Mouse (Mus musculus) erythroblast, embryonic 14.5 days (primary cell): ENCODE results near the gene Inf2. TPM values are rescaled to one million over a fixed set of nuclear protein-coding genes. Genes with fewer than 3 reads are reported as not detected.

Source experiments
- H3K27me3 ChIP-seq: 2 replicates; pipeline ENCODE4 v1.6.1; 2012; ENCODE audit warnings: inconsistent platforms; ENCODE audit not compliant: control insufficient read depth
- H3K36me3 ChIP-seq: 2 replicates; pipeline ENCODE4 v1.6.1; 2012; ENCODE audit warnings: mild to moderate bottlenecking, inconsistent platforms; ENCODE audit not compliant: control insufficient read depth
- H3K4me1 ChIP-seq: 2 replicates; pipeline ENCODE4 v1.6.1; 2012; ENCODE audit warnings: inconsistent platforms; ENCODE audit not compliant: control insufficient read depth
- H3K4me3 ChIP-seq: replicated peaks from 2 replicates; pipeline ENCODE3; 2012; ENCODE audit warnings: moderate library complexity, mild to moderate bottlenecking, inconsistent platforms
- H3K9me3 ChIP-seq: 2 replicates; pipeline ENCODE4 v1.6.1; 2012; ENCODE audit warnings: low read length, inconsistent platforms, mixed read lengths; ENCODE audit not compliant: control insufficient read depth
- GATA1 ChIP-seq: IDR thresholded peaks from 2 replicates; pipeline ENCODE4 v1.6.1; 2012; ENCODE audit warnings: low read length, inconsistent platforms, mixed read lengths
- TAL1 ChIP-seq: IDR thresholded peaks from 3 replicates; pipeline ENCODE4 v1.6.1; 2012; ENCODE audit warnings: low read length, inconsistent platforms, mixed read lengths
- polyA plus RNA-seq: library from polyadenylated mRNA; stranded (reverse); fragments of >175 nt; gene quantifications from 2 replicates; pipeline ENCODE4 v1.2.3, GENCODE M21; 2012

Inf2 gene
- polyA plus RNA-seq, 1 experiment: 0.43 TPM

DNA sequence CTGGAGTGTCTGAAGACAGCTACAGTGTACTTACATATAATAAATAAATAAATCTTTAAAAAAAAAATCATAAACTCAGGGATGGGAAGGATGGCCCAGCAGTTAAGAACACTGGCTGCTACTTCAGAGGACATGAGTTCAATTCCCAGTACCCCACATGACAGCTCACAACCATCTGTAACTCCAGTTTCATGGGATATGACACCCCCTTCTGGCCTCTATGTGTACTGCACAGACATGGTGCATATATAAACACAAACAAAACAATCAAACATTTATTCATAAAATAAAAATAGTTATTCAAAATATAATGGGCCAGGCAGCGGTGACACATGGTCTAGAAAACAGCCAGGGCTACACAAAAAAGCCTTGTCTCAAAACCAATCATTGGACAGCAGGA is 39.3 kb upstream of the Inf2 start:
- H3K36me3 ChIP-seq: no peaks in the 10 kb centered on the region
- no peak overlapping the region for H3K4me3 ChIP-seq
- H3K27me3 ChIP-seq: no peaks in the 10 kb centered on the region
- H3K9me3 ChIP-seq: no peaks in the 10 kb centered on the region
- H3K4me1 ChIP-seq: no peaks in the 10 kb centered on the region
- TF ChIP-seq TAL1 (no peak), GATA1 (no peak)

DNA sequence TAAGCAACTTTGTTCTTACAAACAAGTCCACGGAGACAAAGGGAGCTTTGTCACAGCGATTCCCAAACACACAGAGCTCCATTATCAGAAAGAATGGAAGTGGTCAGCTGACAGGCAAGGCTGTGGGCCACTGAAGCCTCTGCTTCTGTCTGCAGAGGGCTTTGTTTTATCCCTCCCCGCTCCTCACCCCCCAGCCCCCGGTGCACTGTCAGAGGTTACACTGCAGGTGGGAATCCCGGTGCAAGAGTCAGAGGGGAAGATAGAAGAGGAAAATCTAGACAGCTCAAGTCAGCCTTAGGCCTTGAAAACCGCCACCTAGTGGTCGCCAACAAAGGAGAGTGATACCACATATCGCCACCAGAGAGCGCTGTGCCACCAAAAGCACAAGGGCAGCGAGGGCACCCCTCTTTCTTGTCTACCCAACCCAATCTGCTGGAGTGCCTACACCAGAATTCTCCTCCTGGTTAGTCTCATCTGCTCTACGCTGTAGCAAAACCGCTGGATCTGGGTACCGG is 36.7 kb upstream of the Inf2 start:
- Histone ChIP-seq H3K4me3 (no peak overlapping the region), H3K4me1 (no peaks in the 10 kb centered on the region), H3K36me3 (no peaks in the 10 kb centered on the region), H3K9me3 (no peaks in the 10 kb centered on the region), H3K27me3 (no peaks in the 10 kb centered on the region)
- no peak for TF ChIP-seq TAL1

DNA sequence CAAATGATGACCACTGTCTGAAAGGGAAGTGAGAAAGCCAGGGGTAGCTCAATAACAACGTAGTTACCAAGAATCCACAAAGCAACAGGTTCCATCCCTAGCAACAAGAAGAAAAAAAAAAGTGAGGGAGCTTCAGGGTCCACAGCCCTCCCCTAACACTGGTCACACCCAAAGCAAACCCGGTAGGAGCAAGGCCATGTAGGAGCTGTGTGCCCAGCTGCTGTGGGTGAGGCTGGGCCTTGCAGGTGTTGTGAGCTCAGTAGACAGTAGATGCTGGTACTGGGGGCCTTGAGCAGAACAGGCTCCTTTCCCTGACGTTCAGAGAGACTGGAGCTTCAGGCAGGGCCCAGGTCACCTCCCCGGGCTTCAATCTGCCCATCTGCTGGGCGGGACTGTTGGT is 36.1 kb upstream of the Inf2 start:
- no peaks in the 10 kb centered on the region for H3K36me3 ChIP-seq
- TF ChIP-seq GATA1 (no peak), TAL1 (no peak)
- H3K27me3 ChIP-seq: no peaks in the 10 kb centered on the region
- H3K4me3 ChIP-seq: no peak overlapping the region
- H3K9me3 ChIP-seq: no peaks in the 10 kb centered on the region
- H3K4me1 ChIP-seq: no peaks in the 10 kb centered on the region

DNA sequence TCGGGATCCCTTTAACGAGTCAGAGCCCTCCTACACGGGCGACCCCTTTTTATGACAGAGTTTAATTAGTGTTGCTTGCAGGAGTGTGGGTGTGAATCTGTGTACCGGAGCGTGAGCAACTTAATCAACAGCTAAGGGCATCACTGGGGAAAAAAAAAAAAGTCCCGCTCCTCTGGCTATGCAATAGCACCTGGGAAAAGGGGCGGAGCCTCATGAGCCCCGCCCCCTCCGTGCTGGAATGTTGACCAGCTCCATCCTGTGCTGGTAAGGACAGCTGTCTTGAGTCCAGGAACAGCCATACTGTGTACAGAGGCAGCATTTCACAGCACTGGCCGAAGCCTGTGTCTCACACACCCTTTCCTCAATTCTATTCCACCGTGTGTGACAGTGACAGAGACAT is 33.7 kb upstream of the Inf2 start:
- Histone ChIP-seq H3K9me3 (no peaks in the 10 kb centered on the region), H3K4me1 (no peaks in the 10 kb centered on the region), H3K4me3 (no peak overlapping the region), H3K27me3 (no peaks in the 10 kb centered on the region), H3K36me3 (no peaks in the 10 kb centered on the region)
- TF ChIP-seq GATA1 (no peak), TAL1 (no peak)

DNA sequence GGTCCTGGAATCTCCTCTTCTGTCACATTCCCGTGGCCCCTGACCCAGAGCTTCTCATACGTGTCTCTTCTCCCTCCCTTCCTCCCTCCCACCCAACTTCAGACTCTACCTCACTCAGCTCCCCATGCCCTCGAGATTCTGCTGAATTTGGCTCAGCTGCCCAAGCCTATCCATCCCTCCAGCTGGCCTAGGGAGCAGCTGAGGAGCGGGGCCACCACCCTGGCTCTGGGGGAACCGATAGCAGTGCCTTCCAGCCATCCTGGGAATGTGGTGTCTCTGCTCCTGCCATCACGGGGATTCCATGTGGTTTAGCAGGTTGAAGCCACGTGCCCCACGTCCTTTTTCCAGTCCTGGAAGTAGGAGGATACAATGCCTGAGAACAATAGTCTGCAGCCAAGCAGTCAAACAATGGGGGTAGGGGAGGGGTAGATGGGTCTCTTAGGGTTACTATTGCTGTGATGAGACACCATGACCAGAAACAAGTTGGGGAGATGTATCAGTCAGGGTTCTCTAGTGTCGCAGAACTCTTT is 32.0 kb upstream of the Inf2 start:
- Histone ChIP-seq H3K36me3 (no peaks in the 10 kb centered on the region), H3K9me3 (no peaks in the 10 kb centered on the region), H3K4me1 (no peaks in the 10 kb centered on the region), H3K4me3 (no peak overlapping the region), H3K27me3 (no peaks in the 10 kb centered on the region)
- no peak for TF ChIP-seq TAL1
- no peak for TF ChIP-seq GATA1

DNA sequence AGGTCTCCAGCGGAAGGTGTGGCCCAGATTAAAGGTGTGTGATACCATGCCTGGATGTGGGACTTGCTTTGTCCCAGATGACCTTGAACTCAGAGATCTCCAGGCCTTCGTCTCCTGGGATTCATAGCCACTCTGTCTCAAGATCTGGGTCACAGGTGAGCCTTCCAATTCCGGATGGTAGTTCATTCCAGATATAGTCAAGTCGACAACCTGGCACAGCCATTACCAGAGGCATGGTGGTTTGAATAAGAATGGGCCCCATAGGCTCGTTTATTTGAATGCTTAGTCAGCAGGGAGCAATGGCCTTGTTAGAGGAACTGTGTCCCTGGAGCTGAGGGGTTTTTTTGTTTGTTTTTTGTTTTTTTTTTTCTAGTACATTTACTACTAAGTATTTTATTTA is 31.4 kb upstream of the Inf2 start:
- H3K4me1 ChIP-seq: no peaks in the 10 kb centered on the region
- no peak for TF ChIP-seq TAL1
- no peak for TF ChIP-seq GATA1
- no peaks in the 10 kb centered on the region for H3K36me3 ChIP-seq
- no peaks in the 10 kb centered on the region for H3K27me3 ChIP-seq
- no peak overlapping the region for H3K4me3 ChIP-seq
- H3K9me3 ChIP-seq: no peaks in the 10 kb centered on the region

DNA sequence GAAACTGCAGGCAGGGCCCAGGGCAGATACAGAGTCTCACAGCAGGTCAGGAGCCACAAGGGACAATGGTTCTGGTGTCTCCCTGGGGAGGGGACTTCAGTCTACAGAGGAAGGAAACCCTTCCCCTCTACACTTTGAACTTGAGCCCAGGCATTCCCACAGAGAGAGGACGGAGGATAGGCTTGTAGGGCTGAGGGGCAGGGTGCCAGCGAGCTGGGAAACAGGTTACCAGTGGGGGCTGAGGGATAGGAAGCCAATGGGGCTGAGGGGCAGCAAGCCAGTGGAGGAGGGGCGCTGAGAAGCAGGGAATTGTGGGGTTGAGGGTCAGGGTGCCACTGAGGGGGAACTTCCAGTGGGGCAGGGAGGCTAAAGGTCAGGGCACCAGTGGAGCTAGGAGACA is 29.4 kb upstream of the Inf2 start:
- H3K4me1 ChIP-seq: no peaks in the 10 kb centered on the region
- no peak for TF ChIP-seq GATA1
- no peak for TF ChIP-seq TAL1
- H3K36me3 ChIP-seq: no peaks in the 10 kb centered on the region
- no peak overlapping the region for H3K4me3 ChIP-seq
- no peaks in the 10 kb centered on the region for H3K27me3 ChIP-seq
- no peaks in the 10 kb centered on the region for H3K9me3 ChIP-seq

DNA sequence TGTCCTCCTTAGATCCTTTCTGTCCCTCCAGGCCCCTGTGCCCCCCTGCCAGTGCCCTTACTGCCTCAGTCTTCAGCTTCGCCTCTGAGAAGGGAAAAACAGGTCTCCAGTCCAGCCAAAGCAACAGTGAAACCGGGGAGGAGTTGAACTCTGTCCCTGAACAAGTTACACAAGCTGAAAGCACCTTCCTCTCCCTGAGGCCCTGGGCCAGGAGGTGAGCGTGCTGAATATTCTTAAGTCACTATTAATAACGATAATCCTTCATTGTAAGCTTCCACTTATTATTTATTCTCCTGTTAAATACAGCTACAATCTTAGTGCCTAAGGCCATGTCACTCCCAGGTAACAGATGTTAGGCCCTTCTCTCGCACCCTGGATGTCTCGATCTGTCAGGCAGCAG is 28.9 kb upstream of the Inf2 start:
- H3K4me3 ChIP-seq: no peak overlapping the region
- H3K27me3 ChIP-seq: no peaks in the 10 kb centered on the region
- H3K9me3 ChIP-seq: no peaks in the 10 kb centered on the region
- no peaks in the 10 kb centered on the region for H3K4me1 ChIP-seq
- H3K36me3 ChIP-seq: no peaks in the 10 kb centered on the region
- no peak for TF ChIP-seq TAL1
- no peak for TF ChIP-seq GATA1

DNA sequence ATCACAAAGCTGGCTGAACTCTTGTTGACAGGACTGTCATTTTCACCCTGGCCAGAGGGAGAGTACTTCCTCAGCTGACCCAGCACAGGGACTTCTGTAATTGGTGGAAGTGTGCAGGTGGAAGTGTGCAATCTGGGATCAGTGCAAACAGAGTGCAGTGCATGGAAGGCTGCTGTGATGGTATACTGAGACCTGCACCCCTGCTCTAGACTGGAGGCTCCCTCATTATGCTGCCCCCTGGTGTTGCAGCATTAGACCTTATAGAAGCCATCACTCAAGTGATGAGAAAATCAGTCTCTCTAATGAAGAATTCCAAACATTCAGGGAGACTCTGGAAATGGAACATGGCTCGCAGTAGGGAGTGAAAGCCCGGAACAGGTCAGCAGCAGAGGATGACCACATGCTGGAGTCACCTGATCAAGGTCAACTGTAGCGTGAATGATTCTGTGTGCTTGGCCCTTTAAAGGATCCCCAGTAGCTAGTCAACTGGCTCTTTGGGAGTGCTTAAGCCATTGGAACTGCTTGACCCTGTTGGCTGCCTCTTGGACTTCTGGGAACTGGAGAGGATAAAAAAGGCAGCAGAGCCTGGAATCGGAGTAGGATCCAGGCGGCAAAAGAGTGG is 28.3 kb upstream of the Inf2 start:
- H3K4me1 ChIP-seq: no peaks in the 10 kb centered on the region
- no peaks in the 10 kb centered on the region for H3K36me3 ChIP-seq
- no peaks in the 10 kb centered on the region for H3K27me3 ChIP-seq
- H3K9me3 ChIP-seq: no peaks in the 10 kb centered on the region
- TF ChIP-seq TAL1 (no peak), GATA1 (no peak)
- H3K4me3 ChIP-seq: no peak overlapping the region

DNA sequence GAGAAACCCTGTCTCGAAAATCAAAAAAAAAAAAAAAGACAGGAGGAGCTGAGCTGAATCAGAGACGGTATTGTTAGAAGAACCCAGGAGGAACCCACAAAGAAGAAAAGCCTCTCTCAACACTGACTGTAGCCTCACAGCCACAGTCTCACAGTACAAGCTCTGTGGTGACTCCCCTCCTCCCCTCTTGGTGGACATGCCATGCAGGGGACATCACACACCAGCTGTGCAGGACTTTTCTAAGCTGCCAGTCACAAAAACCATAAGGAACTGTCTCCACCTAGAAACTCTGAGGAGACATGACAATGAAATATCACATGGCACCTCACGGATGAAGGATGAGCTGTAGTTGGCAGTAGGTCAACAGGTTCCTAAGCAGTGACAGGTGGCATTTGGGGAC is 27.4 kb upstream of the Inf2 start:
- no peaks in the 10 kb centered on the region for H3K4me1 ChIP-seq
- H3K4me3 ChIP-seq: no peak overlapping the region
- no peaks in the 10 kb centered on the region for H3K36me3 ChIP-seq
- TF ChIP-seq GATA1 (no peak), TAL1 (no peak)
- no peaks in the 10 kb centered on the region for H3K9me3 ChIP-seq
- H3K27me3 ChIP-seq: no peaks in the 10 kb centered on the region
